10 mouse cellular contexts compared by ENCODE assay signal in genomic region chr2:135731591-135731990, GRCm38 (mm10).
A peak's percentile ranks its signal among the peaks of the same experiment; 100 is the strongest.
DNase-seq lines count a peak whose midpoint lies in the region; ATAC-seq and TF ChIP-seq lines count a peak whose summit lies in the region.
"Had no signal": no experiment of that assay in that cellular context is flagged by ENCODE, and none has a peak within 500 bp of the region (broad histone marks: within the 10 kb centered on the region; RNA-seq: fewer than 3 reads in every experiment).

No protein-coding gene starts in this region.

- H3K4me1 ChIP-seq in heart, postnatal 0 days (ENCODE audit: control insufficient read depth, insufficient read depth), result peaks cover 35% of the 10 kb centered on the region
- H3K4me1 ChIP-seq in hindbrain, embryonic 16.5 days (ENCODE audit: control insufficient read depth, insufficient read depth, low read depth, low read length), result peaks cover 8% of the 10 kb centered on the region
- peaks cover 22% of the 10 kb centered on the region; the same call in 1 of the 2 replicates for H3K4me1 ChIP-seq in neural tube, embryonic 15.5 days

- no peak for TF ChIP-seq EP300 in heart, postnatal 0 days (IDR thresholded peaks at IDR 0.05; ENCODE audit: low read depth)

- TF ChIP-seq CTCF in heart, postnatal 0 days (IDR thresholded peaks at IDR 0.05; ENCODE audit: low read depth), result no peak

- H3K9me3 ChIP-seq in heart, postnatal 0 days (replicated peaks; ENCODE audit: control insufficient read depth, low read length), result no peaks in the 10 kb centered on the region
- no peaks in the 10 kb centered on the region for H3K9me3 ChIP-seq in hindbrain, embryonic 16.5 days (ENCODE audit: control insufficient read depth, low read length)
- no peaks in the 10 kb centered on the region for H3K9me3 ChIP-seq in neural tube, embryonic 15.5 days (replicated peaks)
- H3K9me3 ChIP-seq: midbrain, embryonic 13.5 days had no signal

- H3K27me3 ChIP-seq in heart, postnatal 0 days (ENCODE audit: control insufficient read depth, insufficient read depth, low read length), result no peaks in the 10 kb centered on the region
- H3K27me3 ChIP-seq in hindbrain, embryonic 16.5 days (replicated peaks; ENCODE audit: control insufficient read depth, insufficient read depth, low read length), result no peaks in the 10 kb centered on the region
- no peaks in the 10 kb centered on the region for H3K27me3 ChIP-seq in neural tube, embryonic 15.5 days (replicated peaks)
- H3K27me3 ChIP-seq: midbrain, embryonic 13.5 days had no signal

- no peaks in the 10 kb centered on the region for H3K36me3 ChIP-seq in heart, postnatal 0 days (replicated peaks; ENCODE audit: control insufficient read depth, insufficient read depth, low read length)
- H3K36me3 ChIP-seq in hindbrain, embryonic 16.5 days (ENCODE audit: control insufficient read depth, insufficient read depth, low read length), result no peaks in the 10 kb centered on the region
- H3K36me3 ChIP-seq in neural tube, embryonic 15.5 days, result no peaks in the 10 kb centered on the region
- H3K36me3 ChIP-seq: midbrain, embryonic 13.5 days had no signal

- H3K9ac ChIP-seq in heart, postnatal 0 days (replicated peaks; ENCODE audit: low read depth, low read length), result no peak overlapping the region
- H3K9ac ChIP-seq in hindbrain, embryonic 16.5 days (ENCODE audit: low read depth, low read length), result no peak overlapping the region
- no peak overlapping the region for H3K9ac ChIP-seq in neural tube, embryonic 15.5 days (replicated peaks)
- H3K9ac ChIP-seq: midbrain, embryonic 13.5 days had no signal

- no peak overlapping the region for H3K4me2 ChIP-seq in heart, postnatal 0 days (ENCODE audit: low read depth, low read length)
- no peak overlapping the region for H3K4me2 ChIP-seq in hindbrain, embryonic 16.5 days (ENCODE audit: low read length)
- no peak overlapping the region for H3K4me2 ChIP-seq in neural tube, embryonic 15.5 days
- H3K4me2 ChIP-seq: midbrain, embryonic 13.5 days had no signal

- peak; percentile 89 for ATAC-seq in heart, postnatal 0 days (ENCODE audit: insufficient read depth, low read depth)
- ATAC-seq in monocyte, adult 5-6 weeks (replicated peaks; ENCODE audit: insufficient number of reproducible peaks, low FRiP score, low TSS enrichment, poor library complexity, severe bottlenecking), result peak; percentile 51; the same call in 1 of the 2 replicates
- ATAC-seq in hindbrain, embryonic 16.5 days, result no peak
- no peak for ATAC-seq in neural tube, embryonic 15.5 days (ENCODE audit: low FRiP score)
- ATAC-seq: midbrain, embryonic 13.5 days had no signal

- 28% methylated on average over 6 of the region's 6 CpGs for WGBS in heart, postnatal 0 days
- 74% methylated on average over 6 of the region's 6 CpGs for WGBS in hindbrain, embryonic 16.5 days
- WGBS in neural tube, embryonic 15.5 days, result 46% methylated on average over 6 of the region's 6 CpGs

- DNase-seq in gastrocnemius, postnatal 25 days, result peak; percentile 34
- DNase-seq in gastrocnemius, postnatal 4 days (ENCODE audit: low spot score in 2 of 2), result no peak
- peak; percentile 82 for DNase-seq in heart, postnatal 0 days (ENCODE audit: low spot score)
- peak; percentile 45 to 66 for DNase-seq in kidney, postnatal 4 days
- DNase-seq in right cerebral cortex, adult 2 months (ENCODE audit: low spot score in 2 of 2), result no peak
- DNase-seq: cerebellum, adult 11 months had no signal

- peak overlapping the region; percentile 68 for H3K27ac ChIP-seq in heart, postnatal 0 days (ENCODE audit: low read depth)
- H3K27ac ChIP-seq in hindbrain, embryonic 16.5 days (ENCODE audit: low read depth, low read length), result no peak overlapping the region
- H3K27ac ChIP-seq in neural tube, embryonic 15.5 days (replicated peaks), result no peak overlapping the region
- H3K27ac ChIP-seq: midbrain, embryonic 13.5 days had no signal

- H3K4me3 ChIP-seq in heart, postnatal 0 days (ENCODE audit: low read depth, low read length), result no peak overlapping the region
- no peak overlapping the region for H3K4me3 ChIP-seq in hindbrain, embryonic 16.5 days (ENCODE audit: low read length)
- H3K4me3 ChIP-seq in neural tube, embryonic 15.5 days (replicated peaks), result no peak overlapping the region
- H3K4me3 ChIP-seq: midbrain, embryonic 13.5 days had no signal

Comparison
In these comparisons a context has a peak if more than half of its experiments do, and no peak if none do; other contexts are left out.
1. DNase-seq: peak in gastrocnemius, postnatal 25 days (single experiment), heart, postnatal 0 days (single experiment) and kidney, postnatal 4 days (2 of 2); none in gastrocnemius, postnatal 4 days (0 of 2) and right cerebral cortex, adult 2 months (0 of 2).
2. ATAC-seq: peak in heart, postnatal 0 days (single experiment) and monocyte, adult 5-6 weeks (single experiment); none in hindbrain, embryonic 16.5 days (single experiment) and neural tube, embryonic 15.5 days (single experiment).